Mouse (Mus musculus) stomach, embryonic 14.5 days (tissue): ENCODE data around the gene Kcp. TPM values are rescaled to one million over a fixed set of nuclear protein-coding genes. Genes with fewer than 3 reads are reported as not detected.
A peak's percentile ranks its signal among the peaks of the same experiment; 100 is the strongest.

Source experiments
- ATAC-seq: fragments of 200-750 bp; cut with Nextera tagmentation; 2 replicates; pipeline ENCODE4 v1.8.0; 2017; ENCODE audit warnings: low read depth, moderate TSS enrichment; ENCODE audit not compliant: insufficient number of reproducible peaks, insufficient read depth, low FRiP score
- H3K27ac ChIP-seq: fragments of 300-500 bp; sonication (generic); 2 replicates; pipeline ENCODE4 v1.5.1; 2014; ENCODE audit warnings: mild to moderate bottlenecking, low read length, moderate library complexity, mixed read lengths
- H3K27me3 ChIP-seq: fragments of 300-500 bp; sonication (generic); 2 replicates; pipeline ENCODE4 v1.6.1; 2014; ENCODE audit warnings: low read length, control low read depth, mixed read lengths; ENCODE audit not compliant: control insufficient read depth, insufficient read depth
- H3K36me3 ChIP-seq: fragments of 300-500 bp; sonication (generic); 2 replicates; pipeline ENCODE4 v1.6.1; 2014; ENCODE audit warnings: mild to moderate bottlenecking, control low read depth, low read length, moderate library complexity, mixed read lengths; ENCODE audit not compliant: control insufficient read depth, insufficient read depth
- H3K4me1 ChIP-seq: fragments of 300-500 bp; sonication (generic); 2 replicates; pipeline ENCODE4 v1.6.1; 2014; ENCODE audit warnings: low read length, control low read depth, mixed read lengths; ENCODE audit not compliant: control insufficient read depth, insufficient read depth
- H3K4me2 ChIP-seq: fragments of 300-500 bp; sonication (generic); replicated peaks from 2 replicates; pipeline ENCODE4 v1.6.1; 2014; ENCODE audit warnings: low read depth, low read length, control low read depth
- H3K4me3 ChIP-seq: fragments of 300-500 bp; sonication (generic); 2 replicates; pipeline ENCODE4 v1.5.1; 2014; ENCODE audit warnings: low read depth, low read length, control low read depth
- H3K9ac ChIP-seq: fragments of 300-500 bp; sonication (generic); replicated peaks from 2 replicates; pipeline ENCODE4 v1.6.1; 2014; ENCODE audit warnings: low read depth, mild to moderate bottlenecking, control low read depth, low read length, moderate library complexity, mixed read lengths
- H3K9me3 ChIP-seq: fragments of 300-500 bp; sonication (generic); 2 replicates; pipeline ENCODE4 v1.6.1; 2016; ENCODE audit warnings: low read depth, low read length, control low read depth; ENCODE audit not compliant: control insufficient read depth
- WGBS: fragments of 180-500 bp; shearing (Covaris S2); extraction: QIAGEN DNeasy Blood & Tissue Kit; methylation state at CpG from one replicate; pipeline ENCODE4 v1.1.7; 2014; 5-methylcytosine and 5-hydroxymethylcytosine counted together
- polyA plus RNA-seq: library from polyadenylated mRNA; unstranded; fragments of >200 nt; fragmentation: Nextera tagmentation; extraction: Ambion mirVana; gene quantifications from 2 replicates; pipeline ENCODE4 v1.2.1, GENCODE M21; 2014

Kcp gene
- polyA plus RNA-seq, 1 experiment from 2014 or later: 30.4 TPM

GRCm38 (mm10) chr6:29461502-29461901 lies 46.2 kb downstream of the Kcp start:
- H3K27me3 ChIP-seq: no peaks in the 10 kb centered on the region
- WGBS: 57% methylated on average over 7 of the region's 7 CpGs
- no peak overlapping the region for H3K27ac ChIP-seq
- no peak overlapping the region for H3K4me3 ChIP-seq
- H3K9me3 ChIP-seq: no peaks in the 10 kb centered on the region
- H3K4me2 ChIP-seq: no peak overlapping the region
- ATAC-seq: no peak
- H3K36me3 ChIP-seq: peaks cover 30% of the 10 kb centered on the region
- H3K4me1 ChIP-seq: no peaks in the 10 kb centered on the region
- no peak overlapping the region for H3K9ac ChIP-seq

GRCm38 (mm10) chr6:29450667-29451066 lies 57.1 kb downstream of the Kcp start:
- H3K36me3 ChIP-seq: peaks cover 68% of the 10 kb centered on the region
- H3K4me2 ChIP-seq: no peak overlapping the region
- ATAC-seq: no peak
- H3K27ac ChIP-seq: no peak overlapping the region
- 97% methylated on average over 6 of the region's 6 CpGs for WGBS
- no peaks in the 10 kb centered on the region for H3K4me1 ChIP-seq
- H3K9ac ChIP-seq: no peak overlapping the region
- no peaks in the 10 kb centered on the region for H3K9me3 ChIP-seq
- no peaks in the 10 kb centered on the region for H3K27me3 ChIP-seq
- no peak overlapping the region for H3K4me3 ChIP-seq

- no peak for ATAC-seq
- Histone ChIP-seq H3K4me3 (no peak overlapping the region), H3K9me3 (no peaks in the 10 kb centered on the region), H3K9ac (no peak overlapping the region), H3K27ac (no peak overlapping the region), H3K4me1 (no peaks in the 10 kb centered on the region), H3K4me2 (no peak overlapping the region), H3K27me3 (no peaks in the 10 kb centered on the region), H3K36me3 (peaks cover 67% of the 10 kb centered on the region)
- WGBS: 31% methylated on average over 4 of the region's 4 CpGs
These were observed 57.9 kb downstream of the Kcp start for GRCm38 (mm10) chr6:29449858-29450257.

GRCm38 (mm10) chr6:29445354-29445753 lies 62.4 kb downstream of the Kcp start:
- Histone ChIP-seq H3K27ac (no peak overlapping the region), H3K9ac (no peak overlapping the region), H3K9me3 (no peaks in the 10 kb centered on the region), H3K4me3 (no peak overlapping the region), H3K36me3 (peaks cover 70% of the 10 kb centered on the region), H3K4me2 (no peak overlapping the region), H3K4me1 (no peaks in the 10 kb centered on the region), H3K27me3 (no peaks in the 10 kb centered on the region)
- ATAC-seq: no peak
- WGBS: 91% methylated on average over 7 of the region's 7 CpGs

GRCm38 (mm10) chr6:29444773-29445172 lies 63.0 kb downstream of the Kcp start:
- Histone ChIP-seq H3K4me1 (no peaks in the 10 kb centered on the region), H3K27ac (no peak overlapping the region), H3K4me2 (no peak overlapping the region), H3K27me3 (no peaks in the 10 kb centered on the region), H3K9ac (no peak overlapping the region), H3K36me3 (peaks cover 72% of the 10 kb centered on the region), H3K4me3 (no peak overlapping the region), H3K9me3 (no peaks in the 10 kb centered on the region)
- WGBS: 69% methylated on average over 11 of the region's 11 CpGs
- ATAC-seq: no peak

GRCm38 (mm10) chr6:29439789-29440188 lies 68.0 kb downstream of the Kcp start:
- Histone ChIP-seq H3K4me3 (no peak overlapping the region), H3K9me3 (no peaks in the 10 kb centered on the region), H3K4me1 (peaks cover 14% of the 10 kb centered on the region; the same call in 1 of the 2 replicates), H3K9ac (no peak overlapping the region), H3K27ac (no peak overlapping the region), H3K4me2 (no peak overlapping the region), H3K36me3 (peaks cover 47% of the 10 kb centered on the region), H3K27me3 (peaks cover 3% of the 10 kb centered on the region; the same call in 1 of the 2 replicates)
- WGBS: 91% methylated on average over 6 of the region's 6 CpGs
- no peak for ATAC-seq

- Histone ChIP-seq H3K27ac (no peak overlapping the region), H3K36me3 (peaks cover 46% of the 10 kb centered on the region), H3K4me1 (peaks cover 14% of the 10 kb centered on the region; the same call in 1 of the 2 replicates), H3K9ac (no peak overlapping the region), H3K9me3 (no peaks in the 10 kb centered on the region), H3K27me3 (peaks cover 3% of the 10 kb centered on the region; the same call in 1 of the 2 replicates), H3K4me2 (no peak overlapping the region), H3K4me3 (no peak overlapping the region)
- 80% methylated on average over 4 of the region's 4 CpGs for WGBS
- no peak for ATAC-seq
These were observed 68.5 kb downstream of the Kcp start for GRCm38 (mm10) chr6:29439251-29439650.

- Histone ChIP-seq H3K4me3 (peak overlapping the region; percentile 73), H3K36me3 (peaks cover 22% of the 10 kb centered on the region), H3K9ac (no peak overlapping the region), H3K9me3 (no peaks in the 10 kb centered on the region), H3K27ac (peak overlapping the region; percentile 95), H3K4me1 (peaks cover 18% of the 10 kb centered on the region; the same call in 1 of the 2 replicates), H3K4me2 (peak overlapping the region; percentile 75), H3K27me3 (peaks cover 3% of the 10 kb centered on the region; the same call in 1 of the 2 replicates)
- no peak for ATAC-seq
- WGBS: 7% methylated on average over 11 of the region's 11 CpGs
These were observed 71.3 kb downstream of the Kcp start for GRCm38 (mm10) chr6:29436461-29436934.

- Histone ChIP-seq H3K4me1 (peaks cover 18% of the 10 kb centered on the region; the same call in 1 of the 2 replicates), H3K27ac (peak overlapping the region; percentile 95), H3K4me2 (peak overlapping the region; percentile 75), H3K4me3 (peak overlapping the region; percentile 73), H3K9ac (0 out of 2 replicates have a peak overlapping the region, but pooled peaks have one; percentile 40), H3K9me3 (no peaks in the 10 kb centered on the region), H3K27me3 (peaks cover 3% of the 10 kb centered on the region; the same call in 1 of the 2 replicates), H3K36me3 (peaks cover 19% of the 10 kb centered on the region)
- WGBS: 10% methylated on average over 5 of the region's 6 CpGs
- peak; percentile 48; the same call in 1 of the 2 replicates for ATAC-seq
These were observed 71.8 kb downstream of the Kcp start for GRCm38 (mm10) chr6:29435940-29436451.
